Mouse (Mus musculus) forebrain, embryonic 12.5 days (tissue): ENCODE results near the gene Kars. TPM values are rescaled to one million over a fixed set of nuclear protein-coding genes. Genes with fewer than 3 reads are reported as not detected.
A peak's percentile ranks its signal among the peaks of the same experiment; 100 is the strongest.

Experiments used
- ATAC-seq: fragments of 200-750 bp; cut with Nextera tagmentation; 2 replicates; pipeline ENCODE4 v1.8.0; 2017; ENCODE audit warnings: moderate TSS enrichment; ENCODE audit not compliant: low FRiP score
- H3K27ac ChIP-seq: fragments of 300-500 bp; sonication (generic); 2 replicates; pipeline ENCODE4 v1.5.1; 2016; ENCODE audit warnings: mild to moderate bottlenecking
- H3K27me3 ChIP-seq: fragments of 300-500 bp; sonication (generic); 2 replicates; pipeline ENCODE4 v1.6.1; 2016; ENCODE audit warnings: mild to moderate bottlenecking
- H3K36me3 ChIP-seq: fragments of 300-500 bp; sonication (generic); replicated peaks from 2 replicates; pipeline ENCODE4 v1.6.1; 2016; ENCODE audit warnings: mild to moderate bottlenecking
- H3K4me1 ChIP-seq: fragments of 300-500 bp; sonication (generic); 2 replicates; pipeline ENCODE4 v1.6.1; 2016
- H3K4me2 ChIP-seq: fragments of 300-500 bp; sonication (generic); 2 replicates; pipeline ENCODE4 v1.6.1; 2016; ENCODE audit warnings: mild to moderate bottlenecking, moderate library complexity
- H3K4me3 ChIP-seq: fragments of 300-500 bp; sonication (generic); replicated peaks from 2 replicates; pipeline ENCODE4 v1.5.1; 2016; ENCODE audit warnings: mild to moderate bottlenecking
- H3K9ac ChIP-seq: fragments of 300-500 bp; sonication (generic); 2 replicates; pipeline ENCODE4 v1.6.1; 2016; ENCODE audit warnings: mild to moderate bottlenecking
- H3K9me3 ChIP-seq: fragments of 300-500 bp; sonication (generic); 2 replicates; pipeline ENCODE4 v1.6.1; 2016
- WGBS: fragments of 180-500 bp; shearing (Covaris S2); methylation state at CpG from one replicate; pipeline ENCODE4 v1.1.7; 2016; 5-methylcytosine and 5-hydroxymethylcytosine counted together
- polyA plus RNA-seq: library from polyadenylated mRNA; unstranded; fragments of >200 nt; fragmentation: Nextera tagmentation; extraction: Ambion mirVana; gene quantifications from 2 replicates; pipeline ENCODE4 v1.2.1, GENCODE M21; 2016

Kars gene
- 210 and 225 TPM in 2 replicates for polyA plus RNA-seq

DNA sequence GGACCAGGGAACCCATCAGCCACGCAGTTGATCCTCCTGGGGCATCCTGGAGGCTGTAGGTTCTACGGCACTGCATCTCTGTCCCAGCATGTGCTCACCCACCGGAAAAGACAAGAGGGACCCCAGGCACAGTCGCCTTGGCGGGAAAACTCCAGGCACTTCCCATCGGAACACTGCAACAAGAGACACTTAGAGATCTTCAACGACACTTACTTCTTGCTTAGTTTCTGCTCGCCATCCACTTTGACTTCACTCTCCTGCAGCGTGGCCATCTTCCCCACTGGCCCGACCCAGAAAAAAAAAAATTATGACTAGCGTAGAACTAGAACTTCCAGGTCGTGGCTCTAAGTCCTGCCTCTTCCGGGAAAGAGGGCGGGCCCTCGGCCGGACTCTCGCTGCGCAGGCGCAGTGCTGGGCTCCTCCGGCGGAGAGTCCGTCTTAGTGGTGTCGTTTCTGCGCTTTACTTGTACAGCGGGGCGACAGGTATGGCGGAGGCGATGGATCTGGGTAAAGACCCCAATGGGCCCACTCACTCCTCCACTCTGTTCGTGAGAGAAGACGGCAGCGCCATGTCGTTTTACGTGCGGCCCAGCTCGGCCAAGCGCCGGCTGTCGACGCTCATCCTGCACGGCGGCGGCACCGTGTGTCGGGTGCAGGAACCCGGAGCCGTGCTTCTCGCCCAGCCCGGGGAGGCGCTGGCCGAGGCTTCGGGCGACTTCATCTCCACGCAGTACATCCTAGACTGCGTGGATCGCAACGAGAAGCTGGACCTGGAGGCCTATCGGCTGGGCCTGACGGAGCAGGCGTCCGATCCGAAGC, at the start of gene Kars, which contains the start of gene Terf2ip:
Kars (minus strand) TSS at position 327 of the 819 bp plus-strand sequence.
Terf2ip (plus strand) TSS at position 402 of the 819 bp plus-strand sequence.
- H3K4me2 ChIP-seq, result peak within 1 kb of the TSS; percentile 95
- peak within 1 kb of the TSS; percentile 93 for H3K4me3 ChIP-seq
- peaks cover 10% of the 10 kb centered on the region for H3K36me3 ChIP-seq
- peak within 1 kb of the TSS; percentile 96 for H3K9ac ChIP-seq
- H3K9me3 ChIP-seq, result no peaks in the 10 kb centered on the region
- peak; percentile 92 for ATAC-seq
- H3K4me1 ChIP-seq, result peaks cover 24% of the 10 kb centered on the region
- peak within 1 kb of the TSS; percentile 77 for H3K27ac ChIP-seq
- under 1% methylated on average over 61 of the region's 61 CpGs for WGBS
- no peaks in the 10 kb centered on the region for H3K27me3 ChIP-seq

DNA sequence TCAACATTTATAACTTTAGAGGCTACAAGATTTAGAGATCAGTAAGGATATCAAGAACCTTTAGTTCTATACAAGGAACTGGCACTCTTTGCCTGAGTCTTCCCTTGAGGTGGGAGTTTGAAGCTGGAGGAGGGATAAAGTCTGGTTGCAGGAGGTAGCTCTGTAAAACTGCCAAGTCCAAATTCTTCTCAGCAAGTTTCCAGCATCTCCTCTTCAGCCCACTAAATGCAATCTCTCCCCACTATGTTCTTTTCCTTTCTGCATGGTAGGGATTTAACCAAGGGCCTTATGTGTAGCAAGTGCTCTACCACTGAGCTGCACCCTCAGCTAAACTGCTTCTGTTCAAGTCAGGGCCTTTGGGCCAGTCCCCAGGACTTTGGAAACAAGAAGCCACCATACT, 43.3 kb upstream of the Kars start:
- Histone ChIP-seq H3K27me3 (no peaks in the 10 kb centered on the region), H3K9ac (no peak overlapping the region), H3K4me2 (no peak overlapping the region), H3K4me1 (no peaks in the 10 kb centered on the region), H3K27ac (no peak overlapping the region), H3K4me3 (no peak overlapping the region), H3K36me3 (no peaks in the 10 kb centered on the region), H3K9me3 (0 out of 2 replicates have a peak, but pooled peaks cover 3% of the 10 kb centered on the region)
- no peak for ATAC-seq

DNA sequence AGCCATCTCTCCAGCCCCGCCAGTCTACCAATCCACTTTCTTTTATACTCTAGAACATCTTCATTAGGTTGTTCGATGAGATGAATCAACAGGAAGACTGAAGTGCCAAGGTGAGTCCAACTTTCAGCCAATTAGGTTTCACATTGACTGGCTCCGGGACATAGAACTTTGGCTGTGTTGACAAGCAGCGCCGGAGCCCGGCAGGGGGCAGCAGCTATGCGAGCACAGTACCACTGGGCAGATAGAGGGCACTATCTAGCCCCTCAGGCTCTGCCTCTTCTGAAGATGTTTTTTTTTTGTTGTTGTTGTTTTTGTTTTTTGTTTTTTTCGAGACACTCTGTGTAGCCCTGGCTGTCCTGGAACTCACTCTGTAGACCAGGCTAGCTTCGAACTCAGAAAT, 40.4 kb upstream of the Kars start:
- 77% methylated on average over 9 of the region's 9 CpGs for WGBS
- H3K9ac ChIP-seq, result no peak overlapping the region
- H3K27ac ChIP-seq, result no peak overlapping the region
- H3K9me3 ChIP-seq, result 0 out of 2 replicates have a peak, but pooled peaks cover 3% of the 10 kb centered on the region
- H3K36me3 ChIP-seq, result no peaks in the 10 kb centered on the region
- no peak overlapping the region for H3K4me3 ChIP-seq
- H3K4me2 ChIP-seq, result no peak overlapping the region
- H3K27me3 ChIP-seq, result no peaks in the 10 kb centered on the region
- ATAC-seq, result no peak
- no peaks in the 10 kb centered on the region for H3K4me1 ChIP-seq

DNA sequence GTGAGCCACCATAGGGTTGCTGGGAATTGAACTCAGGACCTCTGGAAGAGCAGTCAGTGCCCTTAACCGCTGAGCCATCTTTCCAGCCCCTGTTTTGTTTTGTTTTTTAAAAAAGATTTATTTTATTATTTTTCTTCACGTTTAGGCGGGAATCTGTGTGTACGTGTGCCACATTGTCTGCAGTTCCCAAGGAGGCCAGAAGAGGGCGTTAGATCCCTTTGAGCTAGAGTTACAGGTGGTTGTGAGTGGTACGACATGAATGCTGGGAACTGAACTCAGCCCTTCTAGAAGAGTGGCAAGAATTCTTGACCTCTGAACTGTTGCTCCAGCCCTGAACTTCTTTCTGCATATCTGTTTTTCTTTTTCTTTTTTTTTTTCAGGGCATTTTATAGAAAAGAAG, 38.9 kb upstream of the Kars start:
- WGBS, result 80% methylated on average over 6 of the region's 6 CpGs
- Histone ChIP-seq H3K27ac (no peak overlapping the region), H3K36me3 (no peaks in the 10 kb centered on the region), H3K4me1 (no peaks in the 10 kb centered on the region), H3K4me3 (no peak overlapping the region), H3K4me2 (no peak overlapping the region), H3K9me3 (0 out of 2 replicates have a peak, but pooled peaks cover 3% of the 10 kb centered on the region), H3K27me3 (no peaks in the 10 kb centered on the region), H3K9ac (no peak overlapping the region)
- ATAC-seq, result no peak

DNA sequence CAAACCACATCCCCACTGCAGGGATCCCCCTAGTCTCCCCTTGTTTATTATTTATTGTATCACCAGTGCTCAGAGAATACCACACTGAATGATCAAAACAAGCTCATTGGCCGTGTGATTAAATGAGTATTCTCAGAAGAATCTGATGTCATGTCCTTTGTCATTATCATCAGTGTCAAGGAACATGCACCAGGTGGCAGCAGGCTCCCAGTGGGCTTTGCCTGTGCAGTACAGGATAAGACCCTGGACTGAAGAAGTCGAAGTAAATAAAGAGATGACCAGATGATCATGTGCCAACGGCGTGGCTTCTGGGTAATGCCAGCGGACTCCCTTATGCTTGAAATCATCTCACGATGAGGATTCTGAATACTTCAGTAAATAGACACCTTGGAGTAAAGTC, 37.2 kb upstream of the Kars start:
- ATAC-seq, result no peak
- Histone ChIP-seq H3K9ac (no peak overlapping the region), H3K9me3 (0 out of 2 replicates have a peak, but pooled peaks cover 3% of the 10 kb centered on the region), H3K4me1 (no peaks in the 10 kb centered on the region), H3K27ac (no peak overlapping the region), H3K36me3 (no peaks in the 10 kb centered on the region), H3K27me3 (no peaks in the 10 kb centered on the region), H3K4me2 (no peak overlapping the region), H3K4me3 (no peak overlapping the region)
- WGBS, result 83% methylated on average over 6 of the region's 6 CpGs

DNA sequence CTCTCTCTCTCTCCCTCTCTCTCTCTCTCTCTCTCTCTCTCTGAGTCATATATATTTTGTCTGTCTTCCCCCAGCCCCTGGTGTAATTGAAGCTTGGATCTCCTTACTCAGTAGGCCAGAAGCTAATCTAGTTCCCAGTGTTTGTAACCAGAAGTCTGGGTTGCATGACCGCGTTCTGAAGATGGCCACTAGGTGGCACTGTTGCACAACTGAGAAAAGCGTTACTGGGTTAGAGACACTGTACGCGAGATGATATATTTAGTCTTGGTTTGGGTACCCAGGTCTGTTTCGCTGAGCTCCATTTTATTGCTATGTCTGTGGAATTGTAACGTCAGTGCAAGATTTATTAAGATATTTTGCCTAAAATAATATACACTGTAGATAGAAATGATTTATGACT, 34.8 kb upstream of the Kars start:
- Histone ChIP-seq H3K4me3 (no peak overlapping the region), H3K27ac (no peak overlapping the region), H3K4me2 (no peak overlapping the region), H3K4me1 (no peaks in the 10 kb centered on the region), H3K9me3 (0 out of 2 replicates have a peak, but pooled peaks cover 3% of the 10 kb centered on the region), H3K36me3 (no peaks in the 10 kb centered on the region), H3K27me3 (no peaks in the 10 kb centered on the region), H3K9ac (no peak overlapping the region)
- WGBS, result 6% methylated on average over 7 of the region's 7 CpGs
- ATAC-seq, result peak; percentile 78

DNA sequence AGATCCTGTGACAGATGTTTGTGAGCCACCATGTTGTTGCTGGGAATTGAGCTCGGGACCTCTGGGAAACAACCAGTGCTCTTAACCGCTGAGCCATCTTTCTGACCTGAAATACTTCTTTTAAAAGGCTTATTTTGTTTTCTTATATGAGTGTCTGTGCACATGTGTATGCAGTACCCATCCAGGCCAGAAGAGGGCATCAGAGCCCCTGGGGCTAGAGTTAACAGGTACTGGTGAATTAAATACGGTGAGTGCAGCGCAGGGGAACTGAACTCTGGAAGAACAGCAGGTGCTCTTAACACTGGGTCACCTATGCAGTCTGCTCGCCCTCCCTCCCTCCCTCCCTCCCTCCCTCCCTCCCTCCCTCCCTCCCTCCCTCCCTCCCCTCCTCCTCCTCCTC, 34.1 kb upstream of the Kars start:
- no peak for ATAC-seq
- Histone ChIP-seq H3K4me1 (no peaks in the 10 kb centered on the region), H3K27ac (no peak overlapping the region), H3K9me3 (0 out of 2 replicates have a peak, but pooled peaks cover 3% of the 10 kb centered on the region), H3K4me2 (no peak overlapping the region), H3K9ac (no peak overlapping the region), H3K36me3 (no peaks in the 10 kb centered on the region), H3K4me3 (no peak overlapping the region), H3K27me3 (no peaks in the 10 kb centered on the region)
- WGBS, result 84% methylated on average over 4 of the region's 5 CpGs

DNA sequence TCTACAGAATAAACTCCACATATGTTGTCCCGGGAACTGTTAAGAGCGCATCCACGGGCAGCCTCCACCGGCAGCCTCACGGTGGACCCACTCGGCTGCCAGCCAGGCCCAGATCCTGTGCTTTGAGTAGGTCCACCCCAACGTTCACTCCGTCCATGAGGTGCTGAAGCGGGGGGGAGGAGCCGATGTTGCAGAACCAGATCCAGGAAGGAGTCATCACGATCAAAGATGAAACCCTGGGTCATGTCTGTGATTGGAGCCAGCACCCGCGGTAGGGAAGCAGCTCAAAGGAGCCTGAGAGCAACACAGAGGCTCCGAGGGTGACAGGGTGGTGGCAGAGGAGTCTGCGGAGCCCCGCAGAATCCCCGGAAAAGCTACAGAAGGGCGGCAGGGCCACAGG, 26.4 kb upstream of the Kars start:
- Histone ChIP-seq H3K27me3 (no peaks in the 10 kb centered on the region), H3K36me3 (no peaks in the 10 kb centered on the region), H3K4me2 (no peak overlapping the region), H3K9ac (no peak overlapping the region), H3K4me1 (no peaks in the 10 kb centered on the region), H3K27ac (no peak overlapping the region), H3K9me3 (no peaks in the 10 kb centered on the region), H3K4me3 (no peak overlapping the region)
- 86% methylated on average over 18 of the region's 18 CpGs for WGBS
- no peak for ATAC-seq

DNA sequence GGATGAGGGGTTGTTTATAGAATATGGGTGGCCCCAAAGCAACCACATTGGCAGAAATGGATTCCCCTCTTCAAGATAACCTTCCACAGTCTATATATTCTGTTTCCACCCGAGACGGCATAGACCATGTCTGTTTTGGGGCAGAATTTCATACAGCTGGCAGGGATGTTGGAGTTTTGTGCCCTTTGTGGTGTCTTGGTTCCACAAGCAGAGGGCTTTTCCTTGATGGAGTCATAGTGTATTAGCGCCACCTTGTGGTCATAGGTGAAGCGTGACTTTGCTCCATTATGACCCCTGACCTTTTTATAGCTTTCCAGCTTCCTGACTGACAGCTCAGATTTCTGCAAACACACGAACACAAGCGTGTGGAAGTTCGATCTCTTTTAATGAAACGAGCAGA, 23.5 kb upstream of the Kars start:
- no peaks in the 10 kb centered on the region for H3K4me1 ChIP-seq

DNA sequence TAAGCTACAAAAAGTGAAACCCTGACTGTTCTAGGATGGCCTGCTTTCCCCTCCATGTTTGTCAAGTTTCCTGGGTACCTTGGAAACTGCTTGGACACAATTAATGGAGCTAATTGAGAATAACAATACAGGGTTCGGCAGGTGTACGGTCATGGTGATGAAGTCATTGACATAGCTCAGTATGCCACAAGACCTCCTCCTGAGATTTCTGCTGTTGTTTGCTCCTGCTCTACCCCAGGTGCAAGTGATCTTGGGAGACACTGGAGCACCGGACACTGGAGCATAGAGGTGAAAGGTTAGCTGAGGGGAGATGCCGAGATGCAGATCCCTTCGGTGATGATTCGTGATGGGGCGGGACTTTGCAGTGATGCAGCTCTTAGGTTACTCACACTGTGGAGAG, 21.9 kb upstream of the Kars start:
- H3K27ac ChIP-seq, result no peak overlapping the region
- no peak overlapping the region for H3K4me3 ChIP-seq
- no peak for ATAC-seq
- no peaks in the 10 kb centered on the region for H3K9me3 ChIP-seq
- H3K36me3 ChIP-seq, result no peaks in the 10 kb centered on the region
- WGBS, result 48% methylated on average over 7 of the region's 7 CpGs
- no peak overlapping the region for H3K9ac ChIP-seq
- no peaks in the 10 kb centered on the region for H3K27me3 ChIP-seq
- no peak overlapping the region for H3K4me2 ChIP-seq
- H3K4me1 ChIP-seq, result no peaks in the 10 kb centered on the region

More for the DNA sequence above, 23.5 kb upstream of the Kars start:
- Histone ChIP-seq H3K27ac (no peak overlapping the region), H3K4me2 (no peak overlapping the region), H3K4me3 (no peak overlapping the region), H3K36me3 (no peaks in the 10 kb centered on the region), H3K9me3 (no peaks in the 10 kb centered on the region), H3K9ac (no peak overlapping the region), H3K27me3 (no peaks in the 10 kb centered on the region)
- ATAC-seq, result no peak
- 20% methylated on average over 8 of the region's 8 CpGs for WGBS

DNA sequence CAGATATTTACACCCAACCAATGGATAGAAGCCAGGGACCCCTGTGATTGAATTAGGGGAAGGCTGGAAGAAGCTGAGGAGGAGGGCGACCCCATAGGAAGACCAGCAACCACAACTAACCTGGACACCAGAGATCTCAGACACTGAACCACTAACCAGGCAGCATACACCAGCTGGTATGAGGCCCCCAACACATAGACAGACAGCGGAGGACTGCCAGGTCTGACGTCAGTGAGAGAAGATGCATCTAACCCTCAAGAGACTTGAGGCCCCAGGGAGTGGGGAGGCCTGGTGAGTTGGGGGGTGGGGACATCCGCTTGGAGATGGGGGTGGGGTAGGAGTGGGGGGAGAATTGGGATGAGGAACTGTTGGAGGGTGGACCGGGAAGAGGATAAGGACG, 19.5 kb upstream of the Kars start:
- no peak overlapping the region for H3K4me2 ChIP-seq
- 50% methylated on average over 6 of the region's 6 CpGs for WGBS
- H3K4me1 ChIP-seq, result no peaks in the 10 kb centered on the region
- no peak overlapping the region for H3K9ac ChIP-seq
- H3K9me3 ChIP-seq, result no peaks in the 10 kb centered on the region
- ATAC-seq, result no peak
- H3K27ac ChIP-seq, result no peak overlapping the region
- no peaks in the 10 kb centered on the region for H3K27me3 ChIP-seq
- no peak overlapping the region for H3K4me3 ChIP-seq
- H3K36me3 ChIP-seq, result no peaks in the 10 kb centered on the region

DNA sequence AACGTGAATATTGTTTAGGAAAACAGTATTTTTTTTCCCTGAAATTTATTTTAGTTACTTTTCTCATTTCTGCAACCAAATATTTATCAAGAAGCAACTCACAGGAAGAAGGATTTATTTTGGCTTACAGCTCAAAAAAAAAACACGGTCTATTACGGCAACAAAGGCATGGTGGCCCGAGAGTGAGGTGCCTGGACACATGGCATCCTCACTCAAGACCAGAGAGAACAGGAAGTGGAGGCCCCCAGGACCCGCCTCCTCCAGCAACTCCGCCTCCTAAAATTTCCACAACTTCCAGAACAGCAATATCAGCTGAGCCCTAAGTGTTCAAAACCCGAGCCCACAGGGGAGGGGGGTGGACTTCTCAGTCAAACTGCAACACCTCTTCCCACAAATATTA, 18.3 kb upstream of the Kars start:
- H3K4me1 ChIP-seq, result no peaks in the 10 kb centered on the region
- H3K9me3 ChIP-seq, result no peaks in the 10 kb centered on the region
- no peak overlapping the region for H3K9ac ChIP-seq
- H3K4me3 ChIP-seq, result no peak overlapping the region
- H3K36me3 ChIP-seq, result no peaks in the 10 kb centered on the region
- H3K27ac ChIP-seq, result no peak overlapping the region
- H3K27me3 ChIP-seq, result no peaks in the 10 kb centered on the region
- ATAC-seq, result no peak
- no peak overlapping the region for H3K4me2 ChIP-seq
- WGBS, result 86% methylated on average over 7 of the region's 7 CpGs

DNA sequence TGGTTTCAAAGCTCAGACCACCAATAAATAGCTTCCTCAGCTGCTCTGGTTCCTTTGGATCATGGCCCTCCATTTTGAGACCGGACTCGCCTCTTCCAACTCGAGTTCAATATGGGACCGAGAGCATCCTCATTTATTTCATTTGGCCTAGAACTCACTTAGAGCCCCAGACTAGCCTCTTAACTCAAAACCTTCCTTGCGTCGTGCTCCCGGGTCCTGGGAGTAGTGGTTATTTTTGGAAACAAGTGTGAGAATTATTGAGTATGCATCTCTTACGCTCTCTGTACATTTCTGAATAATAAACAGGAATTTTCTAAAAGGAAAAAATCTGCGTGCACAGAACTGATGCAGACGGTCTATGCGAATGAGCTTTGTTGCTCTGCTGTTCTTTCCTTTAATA, 3.8 kb upstream of the Kars start, which contains the start of gene Gm6793:
Gm6793 (minus strand) TSS at position 101 of the 400 bp plus-strand sequence.
- Histone ChIP-seq H3K4me2 (no peak within 1 kb of the TSS), H3K27me3 (no peaks in the 10 kb centered on the region), H3K27ac (no peak within 1 kb of the TSS), H3K9me3 (no peaks in the 10 kb centered on the region), H3K9ac (no peak within 1 kb of the TSS), H3K4me1 (peaks cover 19% of the 10 kb centered on the region), H3K4me3 (no peak within 1 kb of the TSS), H3K36me3 (peaks cover 32% of the 10 kb centered on the region)
- 90% methylated on average over 11 of the region's 11 CpGs for WGBS
- ATAC-seq, result no peak
